Mouse (Mus musculus) spleen, adult 12 weeks (tissue): ENCODE measurements around the gene Acadl.

Experiments
- DNase-seq: peaks from one replicate; pipeline ENCODE4 v3.0.0; 2022; ENCODE audit warnings: low spot score

Gene Acadl

DNA sequence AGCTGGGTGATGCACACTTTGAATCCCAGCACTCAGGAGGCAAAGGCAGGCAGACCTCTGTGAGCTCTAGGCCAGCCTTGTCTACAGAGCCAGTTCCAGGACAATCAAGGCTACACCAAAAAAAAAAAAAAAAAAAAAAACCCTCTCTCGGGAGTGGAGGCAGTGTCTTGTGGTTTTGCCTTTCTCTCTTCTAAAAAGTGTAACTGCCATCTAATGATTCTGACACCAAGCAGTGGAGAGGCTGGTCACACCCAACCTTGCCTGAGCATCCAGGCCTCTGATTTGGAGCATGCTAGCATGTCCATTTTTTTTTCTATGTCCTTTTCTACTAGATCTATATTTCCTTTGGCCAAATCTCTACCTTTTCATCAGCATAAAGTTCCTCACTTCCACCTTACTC, 23.9 kb downstream of the Acadl start:
- no peak for DNase-seq

DNA sequence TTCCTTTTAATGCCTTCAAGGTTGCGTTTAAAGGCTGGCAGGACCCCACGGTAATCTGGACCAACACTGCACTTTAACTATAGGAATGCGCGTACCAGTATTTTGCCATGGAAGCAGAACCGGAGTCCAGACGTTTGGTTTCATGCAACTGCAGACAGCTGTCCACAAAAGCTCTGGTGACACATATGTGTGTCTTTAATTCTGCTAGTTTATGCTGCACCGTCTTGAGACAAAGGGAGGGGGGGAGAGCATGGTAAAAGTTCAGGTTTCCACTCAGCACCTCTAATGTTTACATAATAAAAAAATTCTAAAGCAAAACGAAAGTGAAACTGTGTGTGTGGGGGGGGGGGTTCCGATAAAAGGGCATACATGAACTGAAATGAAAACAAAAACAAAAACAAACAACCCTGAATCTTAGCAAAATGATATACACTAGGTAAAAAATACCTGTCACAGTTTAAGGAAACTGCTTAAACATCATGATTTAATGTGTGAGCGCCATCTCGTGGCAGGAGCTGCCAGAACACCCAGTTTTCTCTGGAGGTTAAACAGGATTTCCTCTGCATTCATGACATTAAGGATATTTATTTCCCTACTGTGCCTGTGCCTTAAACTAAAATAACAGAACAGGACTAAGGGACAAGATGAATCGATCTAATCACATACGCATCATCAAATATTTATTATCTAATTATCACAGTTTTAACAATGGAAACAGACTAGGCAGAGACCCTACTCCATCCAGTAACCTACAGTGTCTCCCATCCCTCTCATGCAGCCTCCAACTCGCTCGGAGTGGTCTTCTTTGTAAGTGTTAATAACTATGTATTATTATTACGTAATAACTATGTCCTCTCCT, 24.7 kb downstream of the Acadl start:
- peak; percentile 54 for DNase-seq

DNA sequence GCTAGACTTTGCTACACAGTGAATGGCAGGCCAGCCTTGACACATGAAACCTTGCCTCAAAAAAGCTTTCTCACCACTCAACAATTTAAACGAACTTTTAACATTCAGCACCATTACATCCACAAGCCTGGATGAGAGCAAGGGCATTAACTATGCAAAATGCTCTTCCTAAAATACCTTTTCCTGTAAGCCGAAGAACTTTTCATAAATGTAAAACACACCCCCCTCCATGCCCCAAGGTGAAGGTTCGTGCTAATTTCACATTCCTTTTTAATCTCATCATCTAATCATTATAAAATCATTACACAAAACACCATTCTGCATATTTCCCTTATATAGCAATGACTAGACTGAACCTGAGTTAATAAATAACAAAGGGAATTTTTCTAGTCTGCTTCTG, 25.9 kb downstream of the Acadl start:
- no peak for DNase-seq

DNA sequence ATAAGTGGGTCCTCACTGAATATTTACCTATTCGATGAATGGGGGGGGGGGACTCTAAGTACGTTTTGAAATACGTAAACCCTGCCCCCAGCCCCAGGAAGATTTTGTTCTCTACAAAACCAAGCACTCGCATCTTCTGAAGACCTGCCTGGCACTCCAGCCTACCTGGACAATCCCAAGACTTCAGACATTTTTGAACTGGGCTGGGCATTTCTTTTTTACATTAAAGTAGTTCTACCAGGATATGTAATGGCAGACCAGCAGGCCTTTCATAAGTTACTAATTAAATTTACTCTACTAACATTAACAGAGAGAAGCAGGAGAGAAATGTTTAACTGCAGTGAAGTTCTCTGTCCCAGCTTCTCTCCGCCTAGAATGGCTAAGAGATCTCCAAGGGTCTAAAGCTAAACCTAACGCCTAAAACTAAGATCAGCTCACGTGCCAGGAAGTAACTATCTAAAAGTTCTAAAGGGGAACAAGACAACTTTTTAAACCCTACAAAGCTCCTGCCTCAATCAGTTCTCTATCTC, 30.4 kb downstream of the Acadl start:
- no peak for DNase-seq

DNA sequence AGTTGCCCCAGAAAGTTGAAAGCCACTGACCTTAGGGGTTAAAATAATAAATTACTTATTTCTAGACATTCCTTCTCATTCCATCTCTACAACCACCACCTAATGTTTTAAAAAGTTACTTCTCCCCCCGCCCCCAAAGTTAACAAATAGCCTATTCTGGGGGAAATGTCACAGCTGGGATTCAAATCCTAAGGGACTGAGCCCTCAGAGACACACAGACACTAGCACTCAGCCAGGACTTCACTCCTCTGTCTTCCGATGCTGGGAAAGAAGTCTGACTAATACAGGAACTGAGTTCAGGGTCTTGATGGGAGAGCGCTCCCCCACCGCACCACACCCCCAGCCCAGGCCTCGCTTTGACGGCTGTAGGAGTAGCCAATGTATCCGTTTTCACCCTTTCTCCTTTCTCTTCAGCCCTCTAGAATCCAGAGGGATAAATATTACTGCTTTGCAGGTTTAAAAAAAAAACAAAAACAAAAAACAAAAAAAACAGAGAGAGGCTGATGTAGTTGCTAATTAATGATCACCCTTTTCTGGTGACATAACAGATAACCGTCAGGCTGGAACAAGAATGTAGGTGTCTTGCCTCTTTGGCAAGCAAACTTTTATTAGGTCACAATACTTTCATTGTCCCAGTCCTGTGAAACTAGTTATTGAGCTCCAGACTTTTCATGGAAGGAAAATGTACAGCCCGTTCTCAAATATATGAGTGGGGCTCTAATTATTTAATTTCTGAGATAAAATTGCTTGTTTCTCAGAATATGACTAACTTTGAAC, 31.1 kb downstream of the Acadl start:
- no peak for DNase-seq

DNA sequence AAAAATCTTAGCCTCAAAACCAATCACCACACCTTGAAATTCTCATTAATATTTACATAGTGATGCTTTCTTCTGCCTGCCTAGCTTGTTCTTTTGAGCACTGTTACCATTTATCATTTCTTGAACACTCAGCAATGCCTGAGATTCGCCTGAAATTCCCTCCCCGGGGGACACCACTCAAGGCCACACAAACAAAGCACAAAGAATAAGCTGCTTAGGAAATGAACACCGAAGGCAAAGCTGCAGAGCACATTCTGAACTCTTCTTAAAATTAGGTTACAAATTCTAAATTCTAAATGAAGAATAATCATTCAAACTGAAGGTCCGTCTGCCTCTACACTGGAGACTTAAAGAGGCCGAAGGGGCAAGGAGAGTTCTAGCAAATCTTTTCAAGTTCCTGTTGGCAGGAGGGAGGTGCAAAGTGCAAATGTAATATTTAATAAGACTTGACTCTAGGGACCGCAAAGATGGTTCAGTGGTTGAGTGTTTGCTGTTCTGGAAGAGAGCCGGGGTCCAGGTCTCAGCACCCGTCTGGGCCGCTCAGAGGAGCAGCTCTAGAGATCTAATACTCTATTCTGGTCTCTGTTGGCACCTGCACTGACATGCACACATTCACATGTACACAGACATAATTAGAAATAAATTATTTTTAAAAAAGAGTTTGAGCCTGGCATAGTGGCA, 33.5 kb downstream of the Acadl start:
- no peak for DNase-seq

DNA sequence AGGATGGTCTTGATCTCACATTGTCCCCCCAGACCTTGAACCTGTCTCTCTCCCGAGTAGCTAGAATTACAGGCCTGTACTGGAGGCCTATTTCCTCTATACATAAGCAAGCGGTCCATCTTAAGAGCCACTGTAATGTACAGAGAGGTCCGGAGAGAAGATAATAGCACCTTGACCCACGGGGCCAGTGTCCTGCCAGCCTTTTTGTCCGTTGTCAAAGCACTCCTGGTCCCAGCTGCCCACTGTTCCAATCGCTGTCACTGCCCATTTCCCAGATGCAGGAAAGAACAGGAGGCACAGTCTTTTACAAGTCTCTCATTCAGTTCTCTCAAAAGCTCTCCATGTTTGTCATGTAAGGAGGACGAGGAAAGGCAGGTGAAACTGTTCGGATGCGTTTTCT, 41.1 kb downstream of the Acadl start:
- DNase-seq, result no peak

DNA sequence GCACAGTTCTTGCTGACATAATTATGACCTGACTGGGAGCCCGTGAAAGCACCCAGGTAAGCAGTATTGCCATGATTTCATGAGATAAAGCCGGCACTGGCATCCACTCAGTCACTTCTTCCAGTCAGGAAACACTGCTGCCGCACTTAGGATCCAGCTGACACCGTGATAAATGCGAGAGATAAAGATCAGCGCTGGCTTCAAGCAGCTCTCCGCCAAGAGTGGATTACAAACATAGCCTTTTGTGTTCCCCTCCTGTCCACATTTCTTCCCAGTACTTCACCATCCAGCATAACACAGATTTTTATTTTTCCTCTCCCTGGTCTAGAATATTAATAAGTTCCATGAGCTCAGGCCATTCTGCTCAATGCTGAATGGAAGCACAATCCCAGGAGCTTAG, 42.8 kb downstream of the Acadl start:
- DNase-seq, result no peak

DNA sequence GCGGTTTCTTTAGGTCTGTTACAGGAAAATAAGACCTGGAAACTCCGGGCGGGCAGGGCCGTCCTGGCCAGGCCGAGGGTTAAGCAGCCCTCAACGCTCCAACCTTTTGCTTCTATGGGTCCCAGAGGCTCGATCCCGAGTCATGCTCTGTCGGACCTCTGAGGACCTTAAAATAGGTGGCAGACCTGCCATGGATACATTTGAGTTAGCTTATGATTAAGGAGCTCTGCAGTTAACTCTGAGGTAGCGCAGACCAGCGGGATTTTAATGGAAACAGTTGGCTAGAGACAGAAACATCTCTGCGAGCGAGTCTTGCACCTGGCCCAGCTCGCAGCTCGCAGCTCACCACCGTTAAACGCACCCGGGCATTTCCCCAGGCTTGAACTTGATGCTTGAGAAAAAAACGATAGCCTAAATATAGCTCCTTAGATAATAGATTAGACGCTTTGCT, 45.2 kb downstream of the Acadl start:
- DNase-seq, result peak; percentile 18

DNA sequence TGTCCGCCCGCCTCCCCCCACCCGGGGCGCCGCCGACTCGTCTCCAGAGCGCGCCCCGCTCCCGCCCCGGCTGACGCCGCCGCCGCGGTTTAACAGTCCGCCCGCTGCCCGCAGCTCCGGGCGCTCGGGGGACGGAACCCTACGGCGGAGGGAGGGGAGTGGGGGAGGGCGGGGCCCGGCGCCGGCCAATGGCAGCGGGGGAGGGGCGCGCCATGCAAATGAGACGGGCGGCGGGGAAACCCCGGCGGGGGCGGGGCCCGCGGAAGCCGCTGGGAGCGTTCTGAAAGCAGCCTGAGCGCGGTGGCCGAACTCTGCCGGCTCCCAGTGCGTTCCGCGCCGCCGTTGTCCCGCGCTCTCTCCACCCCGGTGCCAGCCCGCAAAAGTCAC, 45.6 kb downstream of the Acadl start, which contains the start of gene Kansl1l:
Kansl1l (minus strand) TSS at position 110 of the 387 bp plus-strand sequence.
- peak; percentile 88 for DNase-seq

DNA sequence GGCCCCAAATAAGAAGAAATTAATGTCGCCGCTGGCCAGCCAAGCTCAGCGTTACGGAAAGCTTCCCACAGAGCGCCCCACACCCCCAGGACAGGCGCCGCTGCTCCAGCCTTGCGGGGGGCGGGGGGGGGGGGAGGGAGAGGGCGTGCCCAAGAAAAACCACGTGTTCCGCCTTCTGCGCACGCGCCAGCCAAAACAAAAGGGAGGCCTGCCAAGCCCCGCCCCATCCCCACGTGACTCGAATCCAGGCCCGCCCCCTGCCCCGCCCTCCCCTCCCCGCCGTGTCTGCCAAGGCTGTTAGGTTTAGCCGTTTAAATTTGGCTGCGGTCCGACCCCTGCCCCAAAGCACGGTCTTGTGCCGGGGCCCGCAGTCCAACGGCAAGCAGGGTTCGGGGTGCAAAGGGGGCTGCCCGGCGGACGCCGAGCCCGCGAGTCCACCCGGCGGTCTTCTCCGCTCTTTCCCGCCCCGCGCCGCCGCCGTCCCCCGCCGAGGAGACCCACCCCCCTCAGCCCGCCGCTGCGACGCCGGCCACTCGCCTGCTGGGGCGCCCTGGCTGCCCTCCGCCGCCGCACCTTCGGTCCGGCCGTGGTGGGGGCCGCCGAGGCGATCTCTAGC, 46.1 kb downstream of the Acadl start:
- peak; percentile 79 for DNase-seq

DNA sequence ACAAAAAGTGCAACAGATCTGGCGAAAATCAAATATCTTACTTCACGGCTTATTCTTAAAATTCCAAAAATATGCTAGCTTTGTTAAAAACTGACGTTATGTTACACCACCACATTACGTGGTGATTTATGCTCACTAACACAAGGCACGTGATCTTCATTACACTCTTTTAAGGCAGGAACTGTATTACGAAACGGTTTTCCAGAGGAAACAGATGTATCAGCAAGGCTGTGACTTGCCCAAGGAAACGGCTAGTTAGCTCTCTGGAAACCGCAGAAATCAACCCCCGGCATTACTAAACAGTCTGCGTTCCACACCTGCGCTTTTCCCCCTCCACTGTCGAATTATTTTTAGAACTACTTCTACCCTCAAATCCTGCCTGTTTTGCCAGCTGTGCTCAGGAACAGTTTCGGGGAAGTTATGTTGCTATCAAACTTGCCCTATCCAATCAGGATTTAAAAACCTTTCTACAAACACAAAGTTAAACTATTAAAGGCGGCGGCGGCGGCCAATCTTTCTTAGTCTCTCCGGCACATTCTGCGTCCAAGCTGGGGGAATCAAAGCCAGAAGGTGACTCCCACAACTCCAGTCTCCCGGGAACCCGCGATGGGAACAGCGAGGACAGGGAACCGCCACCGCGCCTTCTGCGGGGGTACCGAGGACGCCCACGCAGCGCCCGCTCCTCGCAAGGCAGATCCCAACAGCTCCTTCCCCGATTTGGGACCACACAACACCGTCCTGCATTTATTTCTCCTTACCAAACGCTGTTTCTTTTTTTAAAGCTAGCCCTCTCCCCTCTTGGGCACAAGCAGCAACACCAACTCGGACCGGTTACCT, 46.9 kb downstream of the Acadl start:
- peak; percentile 41 for DNase-seq

DNA sequence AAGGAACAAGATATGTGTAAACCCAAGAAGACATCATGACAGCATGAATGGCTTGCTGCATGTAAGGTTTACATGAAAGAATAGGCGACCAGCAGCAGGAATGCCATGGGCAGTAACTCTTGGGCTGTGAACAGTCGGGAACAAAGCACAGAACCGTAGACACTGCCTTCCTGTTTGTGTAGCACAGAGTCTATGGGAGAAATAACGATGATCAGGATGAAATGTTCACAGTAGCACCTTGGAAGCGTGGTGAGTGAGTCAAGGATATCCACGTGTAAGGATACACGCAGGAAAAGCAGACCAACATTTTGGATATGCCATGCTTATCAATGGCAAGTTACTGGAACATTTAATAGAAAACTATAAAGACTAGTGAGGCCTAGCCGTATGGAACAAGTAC, 48.3 kb downstream of the Acadl start:
- no peak for DNase-seq

DNA sequence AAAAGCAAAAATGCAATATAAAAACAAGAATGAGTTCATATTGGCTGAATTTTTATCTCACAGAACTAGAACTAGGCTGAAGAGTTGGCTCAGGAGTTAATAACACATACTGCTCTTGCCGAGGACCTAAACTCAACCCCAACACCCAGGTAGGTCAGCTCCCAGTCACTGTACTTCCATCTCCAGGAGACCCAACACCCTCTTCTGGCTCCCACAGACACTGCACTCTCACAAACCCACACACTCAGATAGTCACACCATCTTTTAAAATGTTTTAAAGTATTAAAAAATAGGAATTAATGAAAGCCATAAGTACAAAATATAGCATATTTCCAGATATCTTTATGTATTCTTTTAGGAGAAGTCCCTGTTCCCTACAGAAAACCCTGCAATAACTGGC, 49.9 kb downstream of the Acadl start:
- DNase-seq, result no peak

DNA sequence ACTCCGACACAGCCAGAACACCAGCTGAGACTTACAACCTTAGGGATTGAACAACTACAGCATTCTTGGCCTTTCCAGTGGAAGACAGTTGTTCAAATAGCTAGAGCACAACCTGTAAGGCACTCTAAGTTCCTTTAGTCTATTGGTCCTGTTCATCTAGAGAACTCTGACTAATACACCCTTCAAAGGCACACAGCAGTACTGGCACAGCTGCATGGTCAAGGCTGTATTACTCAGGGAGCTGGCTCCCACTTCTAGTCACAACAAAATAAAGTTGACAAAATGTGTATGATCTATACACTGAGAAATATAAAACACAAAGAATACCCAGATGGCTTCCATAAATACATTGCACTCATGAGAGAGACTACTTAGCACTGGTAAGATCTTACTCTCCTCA, 56.3 kb downstream of the Acadl start:
- no peak for DNase-seq

DNA sequence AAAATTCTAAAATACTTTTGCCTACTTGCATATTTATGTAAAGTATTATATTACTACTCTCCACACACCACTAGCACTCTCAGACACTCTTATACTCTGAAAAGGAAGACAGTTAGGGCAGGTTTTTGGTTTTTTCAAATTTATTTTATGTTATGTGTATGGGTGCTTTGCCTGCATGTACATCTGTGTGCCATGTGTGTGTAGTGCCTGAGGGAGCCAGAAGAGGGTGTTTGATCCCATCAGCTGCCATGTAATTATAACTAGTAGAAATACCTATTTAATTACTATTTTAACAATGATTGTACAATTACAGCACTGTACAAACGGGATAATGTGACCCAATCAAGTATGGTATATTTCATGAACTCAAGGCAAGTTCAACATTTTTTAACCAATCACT, 57.7 kb downstream of the Acadl start:
- no peak for DNase-seq

DNA sequence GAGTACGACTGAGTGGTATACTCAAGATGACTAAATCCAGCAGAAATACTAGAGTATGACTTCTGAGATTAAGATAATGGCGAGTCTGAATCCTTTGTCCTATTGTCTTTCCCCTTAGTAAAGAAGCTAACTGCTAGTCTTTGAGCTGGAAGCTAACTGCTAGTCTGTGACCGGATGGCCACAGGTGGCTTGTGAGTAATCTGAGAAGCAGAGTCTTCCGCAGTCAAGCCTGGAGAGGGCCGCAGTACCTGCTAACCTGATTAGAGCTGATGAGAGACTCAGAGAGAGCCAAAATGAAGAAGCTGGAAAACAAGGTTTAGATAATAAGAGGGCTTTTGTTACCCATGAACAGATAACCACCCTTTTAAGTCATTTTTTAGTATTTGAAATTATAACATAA, 58.4 kb downstream of the Acadl start:
- no peak for DNase-seq

DNA sequence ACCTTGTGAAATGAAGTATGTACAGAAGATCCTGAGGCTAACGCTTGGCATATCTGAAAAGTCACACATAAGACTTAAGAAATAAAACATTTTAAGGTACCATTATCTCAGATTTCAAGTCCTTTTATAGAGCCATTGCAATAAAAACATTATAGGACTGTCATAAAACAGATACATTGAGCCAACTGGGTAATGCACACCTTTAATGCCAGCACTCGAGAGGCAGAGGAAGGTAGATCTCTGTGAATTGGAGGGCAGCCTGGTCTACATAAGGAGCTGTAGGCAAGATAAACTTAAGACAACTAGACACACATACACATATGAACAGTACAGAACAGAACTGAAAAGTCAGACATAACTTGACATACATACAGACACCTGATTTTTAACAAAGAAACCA, 65.1 kb downstream of the Acadl start:
- DNase-seq, result no peak

DNA sequence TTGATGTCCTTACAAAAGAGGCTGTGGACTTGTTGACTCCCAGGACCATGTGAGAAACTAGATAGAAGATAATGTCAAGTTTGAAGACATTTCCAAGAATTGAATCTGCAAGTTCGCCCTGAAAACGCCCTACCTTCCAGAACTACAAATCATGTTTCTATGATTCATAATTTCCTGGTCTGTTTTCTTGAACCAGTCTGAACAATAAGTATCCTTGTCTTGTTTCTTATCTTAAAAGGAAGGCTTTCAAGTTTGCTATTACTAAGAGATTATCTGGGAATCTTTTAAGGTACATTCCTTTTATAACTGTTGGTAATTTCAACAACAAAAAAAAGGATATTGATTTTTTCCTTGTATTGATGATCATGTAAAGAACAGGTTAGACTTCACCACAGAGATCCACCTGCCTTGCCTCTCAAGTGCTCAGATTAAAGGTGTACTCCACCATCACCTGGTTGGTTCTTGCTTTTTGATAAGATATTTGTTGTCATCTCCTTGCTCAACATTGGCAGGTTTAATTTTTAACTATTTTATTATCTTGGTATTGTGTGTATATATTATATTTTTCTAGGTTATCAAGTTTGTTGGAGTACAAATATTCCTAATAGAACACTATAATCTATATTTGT, 70.1 kb downstream of the Acadl start:
- DNase-seq, result no peak

DNA sequence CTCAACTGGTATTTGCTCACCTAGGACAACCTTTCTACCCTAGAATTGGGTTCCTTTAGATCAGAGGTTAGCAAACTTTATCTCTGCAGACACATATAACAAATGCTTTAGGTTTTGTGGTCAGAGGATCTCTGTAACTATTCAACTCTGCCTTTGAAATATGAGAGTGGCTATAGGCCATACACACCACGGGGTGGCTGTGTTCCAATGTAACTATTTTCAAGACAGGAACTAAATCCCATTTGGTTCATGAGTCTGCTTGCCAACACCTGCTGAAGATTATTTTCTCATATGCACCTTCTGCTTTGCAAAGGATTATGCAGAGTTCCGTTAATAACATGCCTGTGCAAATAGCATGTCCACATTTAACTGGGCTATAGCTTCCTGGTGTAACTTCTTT, 80.8 kb downstream of the Acadl start:
- no peak for DNase-seq

DNA sequence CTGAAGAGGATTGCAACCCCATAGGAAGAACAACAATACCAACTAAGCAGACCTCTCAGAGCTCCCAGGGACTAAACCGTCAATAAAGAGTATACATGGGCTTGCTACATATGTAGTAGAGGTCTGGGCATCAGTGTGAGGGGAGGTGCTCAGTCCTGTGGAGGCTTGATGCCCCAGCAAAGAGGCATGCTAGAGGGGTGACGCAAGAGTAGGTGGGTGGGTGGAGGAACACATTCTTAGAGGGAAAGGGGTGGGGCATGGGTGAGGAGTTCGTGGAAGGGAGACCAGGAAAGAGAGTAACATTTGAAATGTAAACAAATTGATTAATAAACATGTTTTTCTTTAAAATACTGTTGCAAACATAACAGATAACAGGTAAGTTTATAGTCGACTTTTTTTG, 82.0 kb downstream of the Acadl start:
- no peak for DNase-seq
